Mouse (Mus musculus) testis, adult 2 months (tissue): Measurements from ENCODE around the gene Trpm8.

ENCODE experiments used
- CTCF ChIP-seq: fragments of 200-500 bp; IDR thresholded peaks from 2 replicates; pipeline ENCODE4 v1.5.1; 2012; ENCODE audit warnings: low read depth, mild to moderate bottlenecking, inconsistent platforms, low read length, moderate library complexity; ENCODE audit not compliant: control insufficient read depth, insufficient read depth, insufficient replicate concordance
- POLR2A ChIP-seq: fragments of 200-500 bp; IDR thresholded peaks from 2 replicates; pipeline ENCODE4 v1.6.1; 2012; ENCODE audit warnings: low read depth, mild to moderate bottlenecking, inconsistent platforms, low read length, moderate library complexity; ENCODE audit not compliant: control insufficient read depth

- TF ChIP-seq CTCF = no peak
- no peak for TF ChIP-seq POLR2A
Observed at GRCm38 (mm10) chr1:88406807-88407198, 129.3 kb downstream of the Trpm8 start, which contains the start of gene Spp2.
